Mouse (Mus musculus) C2C12 (cell line): ENCODE measurements at regions not wholly inside any gene's neighbourhood (a gene's known extent, or its start where the extent isn't known, plus 50 kb on each side); places are given as distances from the start of the nearest gene placed in this dataset.

Experiments
- H3K27me3 ChIP-seq: one replicate; pipeline ENCODE4 v1.6.1; 2011; ENCODE audit not compliant: control insufficient read depth, insufficient read depth, insufficient read length
- H3K36me3 ChIP-seq: one replicate; pipeline ENCODE4 v1.6.1; 2011; ENCODE audit not compliant: control insufficient read depth, insufficient read depth
- H3K4me3 ChIP-seq: one replicate; pipeline ENCODE4 v1.5.1; 2011; ENCODE audit warnings: mild to moderate bottlenecking, control low read depth; ENCODE audit not compliant: poor library complexity, insufficient read depth, severe bottlenecking
- H3K79me2 ChIP-seq: one replicate; pipeline ENCODE4 v1.6.1; 2011; ENCODE audit not compliant: control insufficient read depth, insufficient read depth
- H3K79me3 ChIP-seq: one replicate; pipeline ENCODE4 v1.6.1; 2011; ENCODE audit warnings: low read depth, control low read depth
- H3ac ChIP-seq: one replicate; pipeline ENCODE3; 2011; ENCODE audit warnings: low read depth; ENCODE audit not compliant: control insufficient read depth, insufficient read length
- CEBPB ChIP-seq: IDR thresholded peaks from one replicate; pipeline ENCODE4 v1.6.1; 2011; ENCODE audit warnings: low read depth, mild to moderate bottlenecking, control low read depth, moderate library complexity
- CTCF ChIP-seq: IDR thresholded peaks from one replicate; pipeline ENCODE4 v1.5.1; 2011; ENCODE audit not compliant: control insufficient read depth, insufficient read depth, insufficient read length
- FOSL1 ChIP-seq: IDR thresholded peaks from one replicate; pipeline ENCODE4 v1.8.0; 2011; ENCODE audit warnings: mild to moderate bottlenecking, low read length; ENCODE audit not compliant: poor library complexity, insufficient read depth, severe bottlenecking
- MAX ChIP-seq: IDR thresholded peaks from one replicate; pipeline ENCODE4 v1.6.1; 2011; ENCODE audit warnings: mild to moderate bottlenecking, control low read depth
- MYOD1 ChIP-seq: IDR thresholded peaks from one replicate; pipeline ENCODE4 v1.6.1; 2011; ENCODE audit warnings: low read depth; ENCODE audit not compliant: control insufficient read depth, insufficient read length
- MYOG ChIP-seq: IDR thresholded peaks from one replicate; pipeline ENCODE4 v1.6.1; 2011; ENCODE audit not compliant: control insufficient read depth, insufficient read length; ENCODE audit errors: extremely low read depth
- USF1 ChIP-seq: IDR thresholded peaks from one replicate; pipeline ENCODE4 v1.6.1; 2011; ENCODE audit warnings: low read depth, mild to moderate bottlenecking, control low read depth, moderate library complexity

DNA sequence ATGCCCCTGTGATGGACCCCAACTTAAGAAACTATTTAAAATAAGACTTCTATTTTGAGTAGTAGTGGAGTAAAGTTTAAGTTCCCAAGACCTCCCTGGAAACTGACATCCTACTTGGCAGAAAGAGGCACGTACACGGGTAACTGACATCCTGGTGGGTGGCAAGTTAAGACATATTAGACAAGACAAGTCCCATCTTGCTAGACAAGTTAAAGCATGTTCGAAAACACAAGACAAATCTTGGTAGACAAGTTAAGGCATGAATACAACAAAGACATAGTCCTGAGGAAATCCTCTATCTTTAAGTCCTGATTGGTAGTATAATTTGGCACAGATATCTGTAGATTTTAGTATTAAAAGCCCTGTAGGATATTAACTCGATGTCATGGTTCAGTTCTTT lies 1332.6 kb downstream of the Gm37988 start:
- no peaks in the 10 kb centered on the region for H3K79me2 ChIP-seq
- H3K27me3 ChIP-seq: no peaks in the 10 kb centered on the region
- H3ac ChIP-seq: no peak overlapping the region
- no peaks in the 10 kb centered on the region for H3K79me3 ChIP-seq
- H3K36me3 ChIP-seq: no peaks in the 10 kb centered on the region
- no peak overlapping the region for H3K4me3 ChIP-seq
- no peak for TF ChIP-seq CEBPB
- no peak for TF ChIP-seq MYOG
- no peak for TF ChIP-seq MAX
- no peak for TF ChIP-seq FOSL1
- no peak for TF ChIP-seq MYOD1
- TF ChIP-seq CTCF: no peak
- no peak for TF ChIP-seq USF1

DNA sequence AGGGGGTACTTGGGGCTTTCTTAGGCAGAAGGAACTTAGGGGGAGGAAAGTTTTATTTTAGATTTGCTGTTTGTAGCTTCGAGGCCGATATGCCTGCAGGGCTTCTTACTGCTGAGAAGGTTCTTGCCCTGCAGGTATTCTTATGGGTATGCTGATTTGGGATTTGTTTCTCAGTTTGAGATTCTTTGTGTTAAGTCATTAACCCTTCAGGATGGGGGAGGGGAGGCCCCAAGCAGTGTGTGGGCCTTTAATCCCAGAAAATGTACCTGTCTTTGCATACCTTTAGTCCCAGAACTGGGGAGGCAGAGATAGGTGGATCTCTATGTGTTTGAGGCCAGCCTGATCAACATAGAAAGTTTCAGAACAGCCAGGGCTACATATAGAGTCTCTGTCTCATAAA lies 1335.1 kb downstream of the Gm37988 start:
- Histone ChIP-seq H3K4me3 (no peak overlapping the region), H3K27me3 (no peaks in the 10 kb centered on the region), H3K36me3 (no peaks in the 10 kb centered on the region), H3K79me3 (no peaks in the 10 kb centered on the region), H3ac (no peak overlapping the region), H3K79me2 (no peaks in the 10 kb centered on the region)
- no peak for TF ChIP-seq FOSL1
- no peak for TF ChIP-seq USF1
- no peak for TF ChIP-seq MAX

DNA sequence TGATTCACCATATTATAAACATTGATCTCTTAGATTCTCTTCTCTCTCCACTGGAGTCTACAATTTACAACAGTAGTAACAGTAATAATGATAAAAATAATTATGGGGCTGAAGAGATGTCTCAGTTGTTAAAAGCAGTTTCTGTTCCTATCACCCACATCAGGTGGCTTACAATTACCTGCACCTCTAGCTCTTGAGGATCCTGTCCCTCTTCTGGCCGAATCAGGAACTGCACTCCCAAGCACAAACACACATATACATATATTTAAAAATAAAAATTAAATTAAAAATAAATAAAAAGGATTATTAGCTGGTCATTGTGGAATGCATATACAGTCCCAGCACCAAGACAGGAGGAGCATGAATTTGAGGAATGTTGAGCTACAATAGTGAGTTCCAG lies 1336.2 kb downstream of the Gm37988 start:
- Histone ChIP-seq H3K79me2 (no peaks in the 10 kb centered on the region), H3K4me3 (no peak overlapping the region), H3K79me3 (no peaks in the 10 kb centered on the region), H3ac (no peak overlapping the region), H3K27me3 (no peaks in the 10 kb centered on the region), H3K36me3 (no peaks in the 10 kb centered on the region)
- TF ChIP-seq FOSL1 (no peak), MAX (no peak), MYOD1 (no peak), MYOG (no peak), CEBPB (no peak), CTCF (no peak), USF1 (no peak)

DNA sequence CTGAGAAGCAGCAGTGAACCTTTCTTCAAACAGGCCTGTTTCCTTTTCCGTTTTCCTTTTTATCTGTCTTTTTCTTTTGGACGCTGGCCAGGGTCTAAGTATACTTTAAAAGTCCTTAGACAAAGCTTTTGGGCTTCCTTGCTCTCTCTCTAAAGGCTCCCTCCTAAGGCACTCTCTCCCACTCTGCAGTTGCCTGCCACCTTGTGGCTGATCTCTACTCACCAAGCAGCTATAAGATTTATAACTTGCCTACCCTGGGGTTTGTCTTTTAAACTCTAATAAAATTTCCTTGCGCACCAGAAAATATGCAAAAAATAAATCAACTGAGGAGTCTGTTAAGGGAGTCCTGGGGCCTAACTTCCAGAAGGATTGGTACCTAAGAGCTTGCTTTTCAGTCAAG lies 1344.7 kb downstream of the Gm37988 start:
- Histone ChIP-seq H3K36me3 (no peaks in the 10 kb centered on the region), H3K79me3 (no peaks in the 10 kb centered on the region), H3K4me3 (no peak overlapping the region), H3K79me2 (no peaks in the 10 kb centered on the region), H3K27me3 (no peaks in the 10 kb centered on the region), H3ac (no peak overlapping the region)
- no peak for TF ChIP-seq MYOG
